Mouse (Mus musculus): ENCODE measurements around the gene Aspscr1.
"Not testable (repeated sequence)": the region's sequence is repeated elsewhere in the genome, so short reads cannot be mapped to it uniquely, and the experiment has no call there.

Aspscr1 gene

DNA sequence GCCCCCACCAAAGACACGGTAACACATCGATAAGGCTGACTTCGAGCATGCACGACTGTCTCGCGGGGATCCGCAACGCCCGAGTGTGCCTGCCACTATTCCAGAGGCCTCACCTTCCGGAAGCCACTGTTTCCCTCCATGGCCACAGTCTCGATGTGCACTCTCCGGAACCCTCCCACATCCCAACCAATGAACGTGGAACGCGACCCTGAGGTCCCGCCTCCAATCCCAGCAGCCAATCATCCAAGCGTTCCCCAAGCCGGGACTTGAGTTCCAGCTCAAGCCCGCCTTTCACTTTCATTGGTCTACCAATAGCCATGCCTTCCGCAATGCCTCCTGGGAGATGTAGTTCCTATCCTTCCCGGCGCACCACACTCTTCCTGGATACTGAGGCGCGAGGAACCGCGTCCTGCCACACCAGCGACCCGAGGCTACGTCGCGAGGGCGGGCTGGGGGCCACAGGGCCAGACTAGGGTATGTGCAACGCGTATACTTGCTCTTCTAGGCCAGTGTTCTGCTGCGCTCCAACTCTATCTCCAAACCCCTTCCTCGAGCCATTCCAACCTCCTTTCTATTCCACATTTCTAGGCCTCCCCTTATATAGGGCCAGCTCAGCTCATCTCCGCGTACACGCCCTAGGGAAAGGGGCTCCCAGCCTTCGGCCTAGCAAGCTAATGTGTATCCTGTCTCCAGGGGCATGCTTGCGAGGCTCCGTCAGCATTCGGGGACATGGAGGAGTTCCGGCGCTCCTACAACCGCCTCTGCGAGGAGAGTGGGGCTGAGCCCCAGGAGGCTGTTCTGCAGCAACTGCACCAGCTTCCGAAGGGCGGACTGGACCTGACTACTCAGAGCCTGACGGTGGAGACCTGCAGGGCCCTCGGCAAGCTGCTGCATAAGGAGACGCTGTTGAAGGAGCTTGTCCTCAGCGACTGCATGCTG, 41.1 kb downstream of the Aspscr1 start, which contains the start of the genes Cenpx and Lrrc45:
Gene Cenpx (minus strand): TSS at position 159 of the 939 bp plus-strand sequence.
Gene Lrrc45 (plus strand): TSS at position 346 of the 939 bp plus-strand sequence.
- peak; percentile 87 to 97 for DNase-seq (ENCODE audit: low spot score in 2 of 2)

DNA sequence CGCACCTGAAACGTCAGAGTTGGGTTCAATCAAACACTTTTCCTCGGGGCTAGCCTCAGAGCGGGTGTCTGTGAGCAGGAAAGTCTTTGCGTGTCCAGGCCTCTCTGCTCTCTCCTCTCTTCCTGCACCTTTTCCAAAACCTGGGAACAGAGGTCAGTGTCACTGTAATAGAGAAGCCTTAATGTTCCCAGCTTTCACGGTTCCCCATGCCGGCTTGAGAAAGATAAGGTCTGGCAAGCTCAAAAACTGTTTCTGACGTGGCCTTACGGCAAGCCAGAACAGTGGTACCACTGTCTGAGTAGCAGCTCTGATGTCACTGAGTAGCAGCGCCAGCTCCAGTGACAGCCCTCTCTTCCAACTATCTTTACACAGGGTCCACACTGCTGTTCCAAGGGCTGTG, 41.8 kb downstream of the Aspscr1 start:
- DNase-seq (ENCODE audit: low spot score in 2 of 2), result no peak

DNA sequence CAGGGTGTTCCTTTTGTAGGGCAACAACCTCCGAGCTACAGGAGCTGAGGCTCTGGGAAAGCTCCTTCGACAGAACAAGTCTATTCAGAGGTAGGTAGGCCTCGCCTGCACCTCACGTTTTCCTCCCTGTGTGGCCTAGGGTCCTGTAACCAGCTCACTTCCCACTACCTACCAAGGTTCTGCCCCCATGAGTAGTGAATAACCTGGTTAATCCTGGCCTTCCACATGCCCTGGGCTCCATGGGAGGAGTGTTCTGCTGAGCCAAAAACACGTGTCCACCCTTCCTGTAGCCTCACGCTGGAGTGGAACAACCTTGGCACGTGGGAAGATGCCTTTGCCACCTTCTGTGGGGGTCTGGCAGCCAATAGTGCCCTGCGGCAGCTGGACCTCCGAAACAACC, 42.4 kb downstream of the Aspscr1 start:
- no peak for DNase-seq (ENCODE audit: low spot score in 2 of 2)

DNA sequence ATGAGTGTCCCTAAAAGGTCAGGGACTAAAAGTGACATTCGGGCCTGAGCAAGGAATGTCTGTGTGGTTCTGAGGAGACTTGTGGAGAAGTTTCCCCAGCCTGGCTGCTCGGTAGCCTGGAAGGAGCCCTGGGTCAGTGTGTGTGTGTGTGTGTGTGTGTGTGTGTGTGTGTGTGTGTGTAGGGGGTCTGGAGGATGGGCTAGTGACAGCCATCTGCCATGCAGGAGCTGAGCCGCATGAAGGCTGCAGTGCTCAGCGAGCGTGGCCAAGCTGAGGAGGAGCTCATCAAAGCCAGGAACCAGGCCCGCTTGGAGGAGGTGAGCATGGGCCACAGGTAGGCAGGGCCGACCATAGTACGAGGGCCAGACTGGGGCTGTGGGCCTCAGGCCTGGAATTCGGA, 46.5 kb downstream of the Aspscr1 start:
- no peak for DNase-seq (ENCODE audit: low spot score in 2 of 2)

DNA sequence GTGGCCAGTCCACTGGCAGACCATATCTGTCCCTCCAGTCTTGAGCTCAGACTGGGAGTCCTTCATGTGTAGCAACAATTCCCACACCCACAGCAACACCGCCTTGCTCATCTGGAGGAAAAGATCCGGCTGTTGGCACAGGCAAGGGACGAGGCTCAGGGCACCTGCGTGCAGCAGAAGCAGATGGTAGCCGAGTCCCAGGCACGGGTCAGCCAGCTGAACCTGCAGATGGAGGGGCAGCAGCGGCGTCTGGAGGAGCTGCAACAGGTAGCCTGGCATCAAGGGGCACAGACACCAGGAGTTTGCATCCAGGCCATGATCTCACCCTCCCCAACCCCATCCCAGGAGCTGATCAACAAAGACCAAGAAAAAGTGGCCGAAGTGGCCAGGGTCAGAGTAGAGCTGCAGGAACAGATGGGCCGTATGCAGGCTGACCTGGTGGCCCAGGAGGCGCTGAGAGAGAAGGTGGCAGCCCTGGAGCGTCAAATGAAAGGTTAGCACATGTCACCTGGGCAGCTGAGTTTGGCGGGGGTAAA, 47.1 kb downstream of the Aspscr1 start:
- no peak for DNase-seq (ENCODE audit: low spot score in 2 of 2)

DNA sequence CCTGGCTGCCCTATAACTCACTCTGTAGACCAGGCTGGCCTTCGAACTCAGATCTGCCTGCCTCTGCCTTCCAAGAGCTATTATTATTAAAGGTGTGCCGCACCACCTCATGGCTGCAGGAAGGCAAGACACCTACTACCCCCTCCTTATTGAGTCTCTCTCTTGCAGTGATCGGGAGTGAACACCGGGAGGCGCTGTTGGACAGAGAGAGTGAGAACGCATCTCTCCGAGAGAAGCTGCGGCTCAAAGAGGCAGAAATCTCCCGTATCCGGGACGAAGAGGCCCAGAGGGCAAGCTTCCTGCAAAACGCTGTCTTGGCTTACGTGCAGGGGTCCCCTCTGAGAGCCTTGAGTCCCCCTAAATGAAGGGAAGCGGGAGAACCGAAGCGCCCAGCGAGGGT, 47.7 kb downstream of the Aspscr1 start:
- DNase-seq (ENCODE audit: low spot score in 2 of 2), result peak; percentile 81

DNA sequence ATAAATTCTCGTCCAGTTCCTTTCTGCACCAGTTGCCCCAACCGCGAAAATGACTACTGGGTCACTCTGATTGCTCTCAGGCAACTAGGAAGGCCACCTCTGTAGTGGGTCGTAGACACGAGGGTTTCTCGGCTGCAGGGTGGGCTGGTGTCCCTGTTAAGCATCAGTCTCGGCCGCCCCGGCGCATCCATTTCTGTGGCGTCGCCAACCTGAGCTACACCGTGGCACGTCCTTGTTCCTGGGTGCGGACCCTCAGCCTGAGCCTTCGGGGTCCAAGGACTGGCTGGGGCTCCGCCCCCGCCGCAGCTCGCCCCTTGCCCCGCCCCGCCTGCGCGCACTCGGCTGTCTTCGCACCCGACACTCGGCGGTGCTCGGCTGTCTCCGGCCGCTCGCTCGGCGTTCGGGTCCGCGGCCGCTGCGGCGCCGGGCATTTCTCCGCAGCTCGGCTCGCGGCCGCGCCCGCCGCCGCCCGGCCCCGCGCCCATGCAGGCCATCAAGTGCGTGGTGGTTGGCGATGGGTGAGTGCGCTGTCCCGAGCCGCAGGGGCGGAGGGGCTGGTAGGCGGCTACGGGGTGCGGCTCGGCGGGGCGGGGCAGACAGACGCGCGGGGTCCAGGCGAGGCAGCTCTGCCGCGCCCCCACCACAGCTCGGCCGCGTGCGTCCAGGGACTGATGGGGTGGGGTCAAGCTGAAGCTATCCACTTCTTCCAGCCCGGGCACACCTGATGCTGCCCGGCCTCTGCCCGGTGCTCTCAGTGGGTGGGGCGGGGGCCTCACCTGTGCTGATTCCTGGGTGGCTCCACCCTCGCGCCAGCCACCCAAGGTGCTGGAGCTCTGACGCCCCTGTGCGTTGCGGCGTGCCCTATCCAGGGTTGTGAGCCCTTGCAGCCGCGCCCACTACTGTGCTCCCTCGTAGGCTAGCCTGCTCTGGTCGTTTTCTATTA, 48.6 kb downstream of the Aspscr1 start, which contains the start of gene Rac3:
Gene Rac3 (plus strand): TSS at position 347 of the 943 bp plus-strand sequence.
- peak in 1 of 2 experiments; percentile 43 for DNase-seq (ENCODE audit: low spot score in 2 of 2)

DNA sequence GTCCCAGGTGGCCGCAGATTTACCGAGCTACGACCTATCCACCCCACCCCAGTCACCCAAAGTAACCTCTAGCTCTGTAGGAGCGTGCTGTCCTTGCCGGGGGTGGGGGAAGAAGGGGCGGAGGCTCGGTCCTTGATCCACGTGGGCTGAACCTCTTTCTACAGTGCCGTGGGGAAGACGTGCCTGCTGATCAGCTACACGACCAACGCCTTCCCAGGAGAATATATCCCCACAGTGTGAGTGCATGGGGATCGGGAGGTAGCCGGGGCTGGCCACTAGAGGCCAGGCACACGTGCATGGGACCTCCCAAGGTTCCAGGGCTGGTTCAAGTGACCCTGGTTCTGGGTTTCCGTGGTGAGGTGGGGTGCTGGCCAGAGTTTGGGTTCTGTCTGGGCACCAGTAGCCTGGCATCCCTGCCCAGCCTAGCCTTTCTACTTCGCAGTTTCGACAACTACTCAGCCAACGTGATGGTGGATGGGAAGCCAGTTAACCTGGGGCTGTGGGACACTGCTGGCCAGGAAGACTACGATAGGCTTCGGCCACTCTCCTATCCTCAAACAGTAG, 49.4 kb downstream of the Aspscr1 start:
- no peak for DNase-seq (ENCODE audit: low spot score in 2 of 2)

DNA sequence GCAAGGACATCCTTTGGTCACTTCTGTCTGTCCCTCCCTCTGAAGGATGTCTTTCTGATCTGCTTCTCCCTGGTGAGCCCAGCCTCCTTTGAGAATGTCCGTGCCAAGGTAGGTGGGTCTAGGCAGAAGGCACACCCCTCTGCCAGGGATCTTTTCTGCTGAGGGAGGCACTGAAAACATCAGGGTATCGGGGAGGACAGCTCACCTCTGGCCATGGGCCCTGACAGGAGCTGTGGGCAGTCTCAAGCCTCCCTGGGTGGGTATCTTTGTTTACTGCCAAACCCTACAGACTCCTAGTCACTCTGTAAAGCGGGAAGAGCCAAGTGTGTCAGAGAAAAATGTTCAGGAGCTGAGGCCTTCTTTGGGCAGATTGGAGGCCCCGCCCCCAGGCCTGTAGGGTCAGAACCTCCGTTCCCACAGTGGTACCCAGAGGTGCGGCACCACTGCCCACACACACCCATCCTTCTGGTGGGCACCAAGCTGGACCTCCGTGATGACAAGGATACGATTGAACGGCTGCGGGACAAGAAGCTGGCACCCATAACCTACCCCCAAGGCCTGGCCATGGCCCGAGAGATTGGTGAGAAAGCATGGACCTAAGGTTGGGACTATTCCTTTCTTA, 50.1 kb downstream of the Aspscr1 start:
- no peak for DNase-seq (ENCODE audit: low spot score in 2 of 2)

DNA sequence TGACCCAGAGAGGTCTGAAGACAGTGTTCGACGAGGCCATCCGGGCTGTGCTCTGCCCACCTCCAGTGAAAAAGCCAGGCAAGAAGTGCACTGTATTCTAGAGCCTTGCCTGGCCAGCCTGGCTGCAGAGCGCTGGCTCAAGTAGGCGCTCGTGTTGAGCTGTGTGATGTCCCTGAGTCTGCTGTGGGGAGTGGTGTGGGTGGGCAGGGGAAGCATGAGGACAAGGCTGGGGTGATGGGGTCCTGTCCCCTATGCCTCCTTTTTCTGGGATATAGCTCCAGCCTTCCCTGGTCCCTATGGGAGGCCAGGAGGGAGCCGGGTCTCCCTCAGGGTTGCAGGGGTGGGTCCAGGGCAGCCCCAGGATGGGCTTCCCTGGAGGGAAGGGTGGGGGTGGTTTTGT, 50.7 kb downstream of the Aspscr1 start:
- no peak for DNase-seq (ENCODE audit: low spot score in 2 of 2)

DNA sequence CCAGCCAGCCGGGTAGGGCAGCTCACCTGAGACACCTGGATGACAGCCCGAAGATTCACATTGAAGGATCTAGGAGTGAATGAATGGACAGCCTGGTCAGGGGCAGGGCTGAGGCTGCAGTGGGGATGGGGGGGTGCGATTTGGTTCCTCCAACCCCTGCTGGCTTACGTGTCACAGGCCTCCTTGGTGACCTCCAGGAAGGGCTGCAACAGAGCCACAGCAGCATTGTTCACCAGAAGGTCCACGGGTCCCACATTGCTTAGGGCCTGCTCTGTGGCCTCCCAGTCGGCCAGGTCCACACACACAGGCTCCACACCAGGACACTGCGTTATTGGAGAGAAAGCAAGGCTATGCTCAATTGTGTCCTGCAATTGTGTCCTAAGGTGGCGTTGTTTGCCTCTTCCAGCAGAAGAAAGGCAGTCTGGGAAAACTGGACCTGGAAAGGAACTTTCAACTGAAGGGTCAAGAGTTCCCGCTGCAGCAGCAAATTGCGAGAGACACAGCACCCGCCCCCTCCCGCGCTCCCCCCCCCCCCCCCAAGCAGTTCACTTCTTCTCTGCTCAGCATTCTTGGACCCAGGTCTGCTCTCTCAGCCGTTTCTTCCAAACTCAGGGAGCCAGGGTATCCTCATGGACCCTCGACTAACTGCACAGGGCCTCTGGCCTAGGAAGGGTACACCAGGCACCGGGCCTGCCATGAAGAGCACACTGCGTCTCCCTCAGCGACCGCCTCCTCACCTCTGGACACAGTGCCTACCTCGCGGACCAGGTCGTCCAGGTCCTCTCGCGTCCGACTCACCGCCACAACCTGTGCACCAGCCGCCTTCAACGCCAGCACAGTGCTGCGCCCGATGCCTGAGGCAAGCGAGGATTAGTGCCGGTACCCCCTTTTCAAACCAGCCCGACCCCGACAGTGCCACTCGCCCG, 53.7 kb downstream of the Aspscr1 start:
- no peak for DNase-seq (ENCODE audit: low spot score in 2 of 2)

DNA sequence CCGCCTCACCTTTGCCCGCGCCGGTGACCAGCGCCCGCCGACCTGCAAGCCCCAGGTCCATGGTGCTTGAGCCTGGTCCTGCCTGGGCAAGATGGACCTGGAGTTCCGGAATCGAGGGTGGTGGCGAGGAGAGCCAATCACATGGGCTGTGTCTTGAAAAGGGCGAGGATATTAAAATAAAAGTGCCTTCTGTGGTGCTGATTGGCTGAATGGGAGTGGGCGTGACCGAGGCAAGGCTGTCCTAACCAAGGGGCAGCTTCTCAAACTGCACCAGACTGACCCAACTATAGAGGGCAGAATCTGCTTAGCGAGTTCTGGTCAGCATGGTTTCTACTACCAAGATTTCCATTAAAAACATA, 54.4 kb downstream of the Aspscr1 start, which contains the start of gene Dcxr:
Gene Dcxr (minus strand): TSS at position 113 of the 359 bp plus-strand sequence.
- DNase-seq (ENCODE audit: low spot score in 2 of 2), result peak in 1 of 2 experiments; percentile 49

DNA sequence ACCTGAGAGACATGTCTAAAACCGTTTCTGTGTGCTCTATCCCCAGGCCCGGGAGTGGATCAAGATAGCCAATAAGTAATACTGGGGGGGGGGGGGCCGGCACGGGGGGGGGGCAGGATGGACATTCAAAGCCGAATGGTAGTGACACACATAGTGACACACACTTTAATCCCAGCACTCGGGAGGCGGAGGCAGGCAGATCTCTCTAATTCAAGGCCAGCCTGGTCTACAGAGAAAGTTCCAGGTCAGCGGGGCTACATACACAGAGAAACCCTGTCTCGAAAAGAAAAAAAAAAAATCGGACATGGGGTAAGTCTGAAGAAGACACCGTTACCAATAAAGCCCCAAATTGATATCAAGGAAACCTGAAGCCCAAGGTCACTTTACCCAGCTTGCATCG, 54.8 kb downstream of the Aspscr1 start:
- no peak for DNase-seq (ENCODE audit: low spot score in 2 of 2)

DNA sequence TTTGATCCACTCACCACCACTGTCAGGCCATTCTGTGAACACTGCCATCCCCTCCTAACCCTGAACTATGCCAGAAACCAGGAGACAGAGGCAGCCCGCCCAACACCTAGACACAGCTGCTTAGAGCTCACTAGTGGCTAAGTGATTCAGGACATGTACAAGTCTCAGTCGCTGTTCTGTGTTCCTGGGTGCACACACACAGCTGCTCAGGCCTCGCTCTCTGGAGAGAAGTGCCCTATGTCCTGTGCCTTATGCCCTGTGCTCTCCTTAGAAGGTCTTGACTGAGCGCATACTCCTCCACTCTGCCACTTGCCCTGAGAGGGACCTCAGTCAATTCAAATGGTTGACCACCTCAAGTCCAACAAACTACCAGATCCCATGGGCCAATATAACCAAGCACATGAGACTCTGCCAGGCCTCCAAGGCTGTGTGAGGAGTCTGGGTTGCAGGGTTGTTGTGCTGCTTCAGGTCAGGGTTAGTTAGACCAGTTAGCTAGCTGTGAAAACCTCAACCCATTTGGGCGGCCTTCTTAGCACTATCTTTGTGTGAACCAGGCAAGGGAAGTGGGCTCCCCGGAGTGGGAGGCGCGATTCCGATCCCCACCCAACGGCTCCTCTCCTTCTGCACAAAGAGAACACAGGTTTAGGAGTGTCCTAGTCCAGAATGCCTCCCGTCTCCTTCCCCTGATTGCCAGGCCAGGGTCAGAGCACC, 55.9 kb downstream of the Aspscr1 start:
- DNase-seq (ENCODE audit: low spot score in 2 of 2), result no peak

DNA sequence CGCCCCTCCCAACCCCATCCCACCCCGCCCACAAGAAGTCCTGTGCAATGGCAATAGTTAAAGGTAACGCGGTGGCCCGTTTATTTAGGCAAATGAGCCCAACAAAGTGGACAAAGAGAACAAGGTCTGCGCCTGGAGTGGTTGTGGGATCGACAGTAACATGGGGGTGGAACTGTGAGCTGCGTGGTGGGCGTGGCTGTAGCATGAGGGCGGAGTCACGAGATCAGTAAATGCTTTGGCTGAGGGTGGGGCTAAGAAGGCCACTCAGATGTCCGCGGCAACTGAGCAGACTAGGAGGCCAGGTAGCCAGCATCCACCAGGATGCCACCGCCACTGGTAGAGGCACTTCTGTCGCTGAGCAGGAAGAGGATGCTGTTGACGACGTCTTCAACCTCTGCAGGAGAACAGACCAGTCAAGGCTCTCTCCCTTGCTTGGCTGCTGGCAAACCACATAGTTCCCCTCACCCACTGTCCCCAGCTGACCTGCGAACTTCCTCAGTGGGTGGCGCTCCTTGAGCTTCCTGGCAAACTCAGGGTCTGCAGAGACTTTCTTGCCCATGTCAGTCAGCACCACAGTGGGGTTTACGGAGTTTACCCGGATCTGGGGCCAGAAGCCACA, 56.8 kb downstream of the Aspscr1 start:
- DNase-seq (ENCODE audit: low spot score in 2 of 2), result not testable (repeated sequence)

DNA sequence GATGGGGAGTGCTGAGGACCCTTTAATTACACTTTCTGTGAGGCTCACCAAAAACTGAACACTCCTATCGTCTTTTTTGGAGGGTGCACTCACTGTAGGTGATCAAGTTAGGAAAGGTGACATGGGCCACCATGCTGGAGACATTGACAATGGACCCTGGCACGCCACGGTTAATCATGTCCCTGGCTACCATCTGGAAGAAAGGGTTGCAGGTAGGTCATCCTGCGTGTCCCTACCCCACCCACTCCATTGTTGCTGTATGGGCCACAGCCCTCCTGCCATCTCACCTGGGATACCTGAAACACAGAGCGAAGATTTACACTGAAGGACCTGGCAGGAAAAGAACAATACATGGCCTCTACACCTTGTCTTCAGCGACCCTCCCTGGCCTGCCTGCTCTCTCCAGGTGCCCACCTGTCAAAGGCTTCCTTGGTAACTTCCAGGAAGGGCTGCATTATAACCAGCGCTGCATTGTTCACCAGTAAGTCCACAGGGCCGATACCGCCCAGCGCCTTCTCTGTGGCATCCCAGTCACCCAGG, 57.6 kb downstream of the Aspscr1 start:
- DNase-seq (ENCODE audit: low spot score in 2 of 2), result no peak

DNA sequence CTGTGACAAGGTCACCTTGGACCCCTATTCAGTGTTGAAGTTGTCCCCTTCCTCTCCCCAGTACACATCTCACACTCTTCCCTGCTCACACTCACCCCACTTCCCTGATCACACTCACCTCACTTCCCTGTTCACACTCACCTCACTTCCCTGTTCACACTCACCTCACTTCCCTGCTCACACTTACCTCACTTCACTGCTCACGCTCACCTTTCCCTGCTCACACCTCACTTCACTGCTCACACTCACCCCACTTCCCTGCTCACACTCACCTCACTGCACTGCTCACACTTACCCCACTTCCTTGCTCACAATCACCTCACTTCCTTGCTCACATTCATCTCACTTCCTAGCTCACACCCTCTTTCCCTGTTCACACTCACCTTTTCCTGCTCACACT, 58.6 kb downstream of the Aspscr1 start:
- DNase-seq (ENCODE audit: low spot score in 2 of 2), result no peak

DNA sequence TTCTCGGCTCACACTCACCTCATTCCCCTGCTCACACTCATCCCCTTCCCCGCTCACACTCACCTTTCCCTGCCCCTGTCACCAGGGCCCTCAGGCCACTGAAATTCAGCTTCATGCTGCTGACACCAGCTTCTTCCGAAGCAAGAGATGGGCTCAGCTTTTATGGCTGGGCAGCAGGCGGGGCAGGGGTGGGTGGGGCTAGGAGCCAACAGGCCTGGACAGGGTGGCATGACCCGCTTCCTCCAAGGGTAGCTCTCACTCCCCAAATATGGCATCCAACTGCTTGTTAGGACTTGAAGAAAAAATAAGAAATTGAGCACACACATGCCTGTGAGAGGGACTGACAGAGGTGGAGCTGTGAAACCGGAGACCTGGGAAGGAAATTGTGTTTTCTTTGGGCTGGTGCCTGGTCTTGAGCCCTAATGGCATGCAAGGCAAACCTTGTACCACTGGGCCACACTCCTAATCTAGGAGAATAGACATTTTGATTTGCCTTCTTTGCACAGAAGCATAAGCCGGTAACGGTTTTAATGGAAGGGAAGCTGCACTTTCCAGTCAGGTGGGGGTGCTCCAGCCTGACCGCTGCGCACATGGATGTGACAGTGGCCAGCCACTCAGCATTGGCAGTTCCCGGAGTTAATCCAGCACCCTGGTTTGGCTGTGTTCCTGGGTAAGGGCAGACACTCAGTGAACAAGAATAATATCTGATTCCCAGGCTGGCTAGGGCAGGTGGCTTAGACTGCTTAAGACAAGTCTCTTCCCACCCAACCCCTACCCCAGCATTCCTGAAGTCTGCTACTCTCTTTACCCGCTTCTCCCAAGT, 59.3 kb downstream of the Aspscr1 start, which contains the start of gene Cbr2:
Gene Cbr2 (minus strand): TSS at position 257 of the 823 bp plus-strand sequence.
- no peak for DNase-seq (ENCODE audit: low spot score in 2 of 2)
